Mouse (Mus musculus): Measurements from ENCODE around the gene Sptbn1.

DNA sequence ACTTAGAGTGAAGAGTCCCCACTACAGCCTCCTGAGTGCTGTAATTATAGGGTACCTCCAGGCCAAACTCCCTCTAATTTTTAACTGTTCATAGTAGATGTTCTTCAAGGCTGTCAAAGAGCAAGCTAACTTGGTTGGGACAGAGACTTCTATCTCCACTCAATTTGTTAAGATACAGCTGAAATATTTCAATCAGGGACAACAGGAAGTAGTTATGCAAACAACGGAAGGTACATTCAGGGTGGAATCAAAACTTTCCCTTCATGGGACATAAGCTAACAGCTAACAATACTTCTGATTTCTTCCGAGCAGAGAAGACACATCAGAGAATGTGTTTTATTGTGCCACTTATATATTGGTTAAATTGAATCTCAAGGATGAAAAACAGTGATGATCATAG, 20.1 kb upstream of the Sptbn1 start:
- no peak for TF ChIP-seq POLR2A (IDR thresholded peaks at IDR 0.05; ENCODE audit: borderline replicate concordance, extremely low read depth, insufficient read depth, insufficient read length, poor library complexity, severe bottlenecking)
- no peak for TF ChIP-seq CTCF (IDR thresholded peaks at IDR 0.05; ENCODE audit: borderline replicate concordance, extremely low read depth, insufficient read depth, insufficient read length)
